Mouse (Mus musculus) midbrain, embryonic 10.5 days (tissue): ENCODE data around the gene Cdx2. TPM values are rescaled to one million over a fixed set of nuclear protein-coding genes. Genes with fewer than 3 reads are reported as not detected.
A peak's percentile ranks its signal among the peaks of the same experiment; 100 is the strongest.

Source experiments
- DNase-seq: peaks from one replicate; pipeline ENCODE4 v3.0.0-alpha.2; 2017; ENCODE audit warnings: low spot score
- H3K27ac ChIP-seq: fragments of 300-500 bp; sonication (generic); replicated peaks from 2 replicates; pipeline ENCODE4 v1.5.1; 2016; ENCODE audit warnings: mild to moderate bottlenecking
- H3K27me3 ChIP-seq: fragments of 300-500 bp; sonication (generic); 2 replicates; pipeline ENCODE4 v1.6.1; 2016; ENCODE audit warnings: low read depth, mild to moderate bottlenecking; ENCODE audit not compliant: poor library complexity, severe bottlenecking
- H3K36me3 ChIP-seq: fragments of 300-500 bp; sonication (generic); 2 replicates; pipeline ENCODE4 v1.6.1; 2016; ENCODE audit warnings: mild to moderate bottlenecking, moderate library complexity
- H3K4me1 ChIP-seq: fragments of 300-500 bp; sonication (generic); 2 replicates; pipeline ENCODE4 v1.6.1; 2016
- H3K4me3 ChIP-seq: fragments of 300-500 bp; sonication (generic); 2 replicates; pipeline ENCODE4 v1.5.1; 2016; ENCODE audit warnings: mild to moderate bottlenecking, moderate library complexity
- H3K9me3 ChIP-seq: fragments of 300-500 bp; sonication (generic); replicated peaks from 2 replicates; pipeline ENCODE4 v1.6.1; 2016; ENCODE audit warnings: mild to moderate bottlenecking
- WGBS: fragments of 180-500 bp; shearing (Covaris S2); methylation state at CpG from one replicate; pipeline ENCODE4 v1.1.7; 2016; 5-methylcytosine and 5-hydroxymethylcytosine counted together
- polyA plus RNA-seq: library from polyadenylated mRNA; unstranded; fragments of >200 nt; fragmentation: Nextera tagmentation; extraction: Ambion mirVana; gene quantifications from 2 replicates; pipeline ENCODE4 v1.2.1, GENCODE M21; 2016

Gene Cdx2
- polyA plus RNA-seq, 1 experiment from 2014 or later, result not detected

GRCm38 (mm10) chr5:147300001-147300363 lies 7.1 kb downstream of the Cdx2 start:
- Histone ChIP-seq H3K27me3 (peaks cover 100% of the 10 kb centered on the region), H3K4me1 (peaks cover 28% of the 10 kb centered on the region), H3K4me3 (peak overlapping the region; percentile 43), H3K9me3 (no peaks in the 10 kb centered on the region), H3K36me3 (no peaks in the 10 kb centered on the region), H3K27ac (no peak overlapping the region)
- 2% methylated on average over 4 of the region's 4 CpGs for WGBS
- no peak for DNase-seq

GRCm38 (mm10) chr5:147299255-147300000 lies 7.6 kb downstream of the Cdx2 start:
- peaks cover 22% of the 10 kb centered on the region for H3K4me1 ChIP-seq
- peak overlapping the region; percentile 43 for H3K4me3 ChIP-seq
- WGBS, result 0% methylated on average over 41 of the region's 41 CpGs
- peak; percentile 77 for DNase-seq
- H3K27ac ChIP-seq, result no peak overlapping the region
- no peaks in the 10 kb centered on the region for H3K36me3 ChIP-seq
- H3K27me3 ChIP-seq, result peaks cover 100% of the 10 kb centered on the region
- no peaks in the 10 kb centered on the region for H3K9me3 ChIP-seq

DNA sequence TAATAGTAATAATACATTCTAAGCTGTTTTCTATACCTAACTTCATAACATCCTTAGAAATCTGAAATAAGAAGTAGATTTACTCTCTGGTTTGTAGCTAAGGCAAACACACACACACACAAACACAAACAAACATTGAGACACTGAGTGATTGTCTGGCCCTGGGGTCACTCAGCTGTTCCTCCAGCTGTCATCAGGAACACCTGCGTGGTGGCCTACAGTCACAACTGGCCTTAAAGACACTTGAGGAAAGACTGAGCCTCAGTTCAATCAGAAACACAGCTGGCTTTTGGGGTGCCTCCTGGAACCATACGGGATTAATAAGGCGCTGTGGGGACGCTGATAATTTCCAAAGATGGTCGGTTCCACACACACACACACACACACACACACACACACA lies 9.8 kb downstream of the Cdx2 start:
- 63% methylated on average over 5 of the region's 5 CpGs for WGBS
- peaks cover 100% of the 10 kb centered on the region for H3K27me3 ChIP-seq
- DNase-seq, result no peak
- H3K4me3 ChIP-seq, result no peak overlapping the region
- no peaks in the 10 kb centered on the region for H3K36me3 ChIP-seq
- no peak overlapping the region for H3K27ac ChIP-seq
- H3K4me1 ChIP-seq, result peaks cover 22% of the 10 kb centered on the region
- no peaks in the 10 kb centered on the region for H3K9me3 ChIP-seq

DNA sequence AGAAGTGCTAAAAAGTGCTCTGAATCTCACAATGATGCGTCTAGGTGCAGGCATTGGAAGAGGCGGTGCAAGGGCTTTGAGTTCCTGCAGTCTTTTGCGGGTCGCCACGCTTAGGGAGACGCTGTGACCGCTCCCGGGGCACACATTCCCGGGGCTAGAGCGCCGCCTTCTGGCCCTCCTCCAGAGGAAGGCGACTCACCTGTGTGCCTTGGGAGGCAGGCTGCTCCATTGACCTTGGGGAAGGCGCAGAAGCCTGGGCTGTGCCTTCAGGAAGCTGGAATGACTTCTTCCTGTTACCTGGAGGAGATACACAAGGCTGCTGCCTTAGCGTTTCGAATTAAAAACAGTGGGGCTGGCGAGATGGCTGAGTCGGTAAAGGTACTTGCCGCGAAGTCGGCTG lies 12.9 kb downstream of the Cdx2 start:
- 11% methylated on average over 20 of the region's 20 CpGs for WGBS
- Histone ChIP-seq H3K4me3 (no peak overlapping the region), H3K27ac (no peak overlapping the region), H3K4me1 (peaks cover 7% of the 10 kb centered on the region), H3K27me3 (peaks cover 89% of the 10 kb centered on the region), H3K9me3 (no peaks in the 10 kb centered on the region), H3K36me3 (no peaks in the 10 kb centered on the region)
- DNase-seq, result peak; percentile 57

GRCm38 (mm10) chr5:147293127-147293910 lies 13.8 kb downstream of the Cdx2 start:
- Histone ChIP-seq H3K4me3 (no peak overlapping the region), H3K27me3 (peaks cover 88% of the 10 kb centered on the region), H3K9me3 (no peaks in the 10 kb centered on the region), H3K27ac (no peak overlapping the region), H3K4me1 (peaks cover 5% of the 10 kb centered on the region; the same call in 1 of the 2 replicates), H3K36me3 (no peaks in the 10 kb centered on the region)
- WGBS, result 19% methylated on average over 18 of the region's 18 CpGs
- peak; percentile 89 for DNase-seq

DNA sequence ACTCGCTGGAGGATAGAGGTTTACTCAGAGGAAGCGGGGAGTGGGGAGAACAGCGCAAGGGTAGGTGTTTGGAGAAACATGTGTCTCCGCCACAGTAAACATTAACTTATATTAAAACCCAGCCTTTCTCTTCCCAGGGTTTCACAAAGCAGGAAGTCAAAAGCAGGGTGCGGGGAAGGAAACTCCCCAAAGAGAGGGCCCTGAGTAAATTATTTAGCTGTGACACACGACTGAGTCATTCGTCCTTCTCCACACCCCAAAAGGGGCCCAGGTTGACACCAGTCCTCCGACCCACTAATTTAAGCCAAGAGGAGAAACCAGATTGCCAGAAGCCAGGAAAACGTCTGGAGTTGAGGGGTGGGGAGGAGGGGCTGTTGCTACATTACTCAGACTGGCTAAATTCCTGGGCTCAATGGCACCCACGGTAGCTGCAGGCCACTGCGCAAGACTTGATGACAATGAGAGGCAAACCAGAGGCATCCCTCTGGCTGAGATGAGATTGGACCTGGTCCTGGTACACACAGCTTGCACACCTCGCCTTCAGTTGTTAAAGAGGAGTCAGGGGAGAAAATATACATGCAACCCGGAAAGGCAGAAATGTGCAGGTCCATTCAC lies 14.5 kb downstream of the Cdx2 start:
- DNase-seq, result no peak
- Histone ChIP-seq H3K36me3 (no peaks in the 10 kb centered on the region), H3K4me3 (no peak overlapping the region), H3K27ac (no peak overlapping the region), H3K27me3 (peaks cover 88% of the 10 kb centered on the region), H3K9me3 (no peaks in the 10 kb centered on the region), H3K4me1 (peaks cover 5% of the 10 kb centered on the region; the same call in 1 of the 2 replicates)
- 49% methylated on average over 13 of the region's 13 CpGs for WGBS

- Histone ChIP-seq H3K4me3 (no peak overlapping the region), H3K9me3 (no peaks in the 10 kb centered on the region), H3K27me3 (peaks cover 88% of the 10 kb centered on the region), H3K4me1 (peaks cover 5% of the 10 kb centered on the region; the same call in 1 of the 2 replicates), H3K27ac (no peak overlapping the region), H3K36me3 (no peaks in the 10 kb centered on the region)
- DNase-seq, result no peak
- 41% methylated on average over 16 of the region's 16 CpGs for WGBS
Observed at GRCm38 (mm10) chr5:147291764-147292505, 15.1 kb downstream of the Cdx2 start.

DNA sequence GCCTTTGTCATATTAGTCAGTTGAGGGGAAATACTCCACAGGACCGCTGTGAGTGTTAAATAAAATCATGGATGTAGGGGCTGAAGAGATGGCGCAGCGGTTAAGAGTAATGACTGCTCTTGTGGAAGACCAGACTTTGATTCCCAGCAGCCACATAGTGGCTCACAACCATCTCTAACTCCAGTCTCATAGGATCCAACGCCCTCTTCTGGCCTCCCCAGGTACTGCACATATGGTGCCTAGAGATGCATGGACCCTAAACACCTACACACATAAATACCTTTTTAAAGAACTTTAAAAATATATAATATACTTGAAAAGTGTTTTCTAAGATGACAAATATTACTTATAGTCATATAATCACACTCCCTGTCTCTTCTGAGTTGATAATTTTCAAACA lies 22.7 kb downstream of the Cdx2 start:
- no peak for DNase-seq
- no peaks in the 10 kb centered on the region for H3K9me3 ChIP-seq
- H3K36me3 ChIP-seq, result no peaks in the 10 kb centered on the region
- no peak overlapping the region for H3K27ac ChIP-seq
- H3K27me3 ChIP-seq, result peaks cover 75% of the 10 kb centered on the region
- 76% methylated on average over 4 of the region's 4 CpGs for WGBS
- H3K4me1 ChIP-seq, result no peaks in the 10 kb centered on the region
- H3K4me3 ChIP-seq, result no peak overlapping the region

DNA sequence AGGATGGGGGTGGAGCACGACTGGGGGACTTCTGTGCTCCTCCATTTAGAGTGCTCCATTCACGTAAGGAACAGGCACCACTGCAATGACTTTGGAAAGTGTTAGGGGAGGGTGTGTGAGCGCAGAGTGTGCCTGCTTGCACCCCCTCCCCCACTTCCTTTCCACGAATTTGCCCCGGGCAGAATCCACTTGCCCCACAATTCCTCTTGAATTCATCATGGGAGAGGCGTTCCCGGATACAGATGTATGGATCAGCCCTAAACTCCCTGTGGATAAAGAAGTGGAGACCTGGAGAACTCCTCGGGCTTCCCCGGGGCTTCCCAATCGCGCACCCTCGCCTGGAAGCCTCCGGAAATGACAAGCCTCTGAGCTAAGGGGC lies 29.5 kb downstream of the Cdx2 start:
- Histone ChIP-seq H3K4me3 (no peak overlapping the region), H3K27me3 (peaks cover 100% of the 10 kb centered on the region), H3K27ac (no peak overlapping the region), H3K9me3 (no peaks in the 10 kb centered on the region), H3K4me1 (no peaks in the 10 kb centered on the region), H3K36me3 (no peaks in the 10 kb centered on the region)
- under 1% methylated on average over 13 of the region's 13 CpGs for WGBS
- no peak for DNase-seq

- H3K36me3 ChIP-seq, result no peaks in the 10 kb centered on the region
- no peaks in the 10 kb centered on the region for H3K4me1 ChIP-seq
- H3K4me3 ChIP-seq, result no peak overlapping the region
- WGBS, result 1% methylated on average over 18 of the region's 18 CpGs
- H3K9me3 ChIP-seq, result no peaks in the 10 kb centered on the region
- H3K27me3 ChIP-seq, result peaks cover 100% of the 10 kb centered on the region
- DNase-seq, result no peak
- no peak overlapping the region for H3K27ac ChIP-seq
Observed at GRCm38 (mm10) chr5:147276701-147277546, 30.1 kb downstream of the Cdx2 start.

- H3K27me3 ChIP-seq, result peaks cover 100% of the 10 kb centered on the region
- no peaks in the 10 kb centered on the region for H3K9me3 ChIP-seq
- DNase-seq, result no peak
- H3K27ac ChIP-seq, result no peak overlapping the region
- H3K4me3 ChIP-seq, result no peak overlapping the region
- H3K4me1 ChIP-seq, result no peaks in the 10 kb centered on the region; the same call in 1 of the 2 replicates
- WGBS, result 13% methylated on average over 3 of the region's 3 CpGs
- H3K36me3 ChIP-seq, result no peaks in the 10 kb centered on the region
Observed at GRCm38 (mm10) chr5:147275761-147276160, 31.3 kb downstream of the Cdx2 start.
